Mouse (Mus musculus) neutrophil, adult 5-6 weeks (primary cell): ENCODE data around the gene Hibch. TPM values are rescaled to one million over a fixed set of nuclear protein-coding genes. Genes with fewer than 3 reads are reported as not detected.
A peak's percentile ranks its signal among the peaks of the same experiment; 100 is the strongest.

Source experiments
- ATAC-seq: fragments of 151-379, 151-347 bp; 2 replicates; pipeline ENCODE4 v1.8.0; 2017; ENCODE audit warnings: mild to moderate bottlenecking, moderate TSS enrichment; ENCODE audit not compliant: insufficient number of reproducible peaks, poor library complexity, low FRiP score, severe bottlenecking; ENCODE audit errors: extremely low read depth
- total RNA-seq: library from RNA; stranded (forward); fragments of 200-1000 nt; gene quantifications from 2 replicates; pipeline ENCODE4 v1.2.3, GENCODE M21; 2017

Gene Hibch
- total RNA-seq: 29.4 and 38.8 TPM in 2 replicates

- ATAC-seq: peak; percentile 96
Observed at GRCm38 (mm10) chr1:52844782-52845665, at the start of gene Hibch. Gene Hibch, plus strand, starts transcription at chr1:52844929.

GRCm38 (mm10) chr1:52795927-52796326 is 48.8 kb upstream of the Hibch start:
- no peak for ATAC-seq

- peak; percentile 49; the same call in 1 of the 2 replicates for ATAC-seq
Observed at GRCm38 (mm10) chr1:52799056-52799726, 45.5 kb upstream of the Hibch start.

GRCm38 (mm10) chr1:52799772-52800171 is 45.0 kb upstream of the Hibch start:
- no peak for ATAC-seq

- peak; percentile 91 for ATAC-seq
Observed at GRCm38 (mm10) chr1:52800340-52800740, 44.4 kb upstream of the Hibch start.

- peak; percentile 27; the same call in 1 of the 2 replicates for ATAC-seq
Observed at GRCm38 (mm10) chr1:52801651-52802050, 43.1 kb upstream of the Hibch start.

GRCm38 (mm10) chr1:52802406-52802975 is 42.2 kb upstream of the Hibch start:
- ATAC-seq: no peak

- no peak for ATAC-seq
Observed at GRCm38 (mm10) chr1:52805041-52805440, 39.7 kb upstream of the Hibch start.

GRCm38 (mm10) chr1:52808456-52808855 is 36.3 kb upstream of the Hibch start:
- no peak for ATAC-seq

GRCm38 (mm10) chr1:52816232-52816891 is 28.4 kb upstream of the Hibch start:
- ATAC-seq: no peak

- ATAC-seq: peak; percentile 92
Observed at GRCm38 (mm10) chr1:52816910-52817812, 27.6 kb upstream of the Hibch start, which contains the start of gene Inpp1. Gene Inpp1, minus strand, starts transcription at chr1:52817688.

- ATAC-seq: no peak
Observed at GRCm38 (mm10) chr1:52817813-52818147, 26.9 kb upstream of the Hibch start.

GRCm38 (mm10) chr1:52839099-52839498 is 5.6 kb upstream of the Hibch start:
- ATAC-seq: no peak

- ATAC-seq: no peak
Observed at GRCm38 (mm10) chr1:52844354-52844753, 375 bp upstream of the Hibch start.

GRCm38 (mm10) chr1:52846556-52846955 is 1.8 kb downstream of the Hibch start:
- no peak for ATAC-seq

GRCm38 (mm10) chr1:52849422-52849821 is 4.7 kb downstream of the Hibch start:
- no peak for ATAC-seq

- ATAC-seq: peak; percentile 85
Observed at GRCm38 (mm10) chr1:52854029-52854428, 9.3 kb downstream of the Hibch start.

- no peak for ATAC-seq
Observed at GRCm38 (mm10) chr1:52855904-52856601, 11.3 kb downstream of the Hibch start.
